Mouse (Mus musculus) kidney, adult 2 months (tissue): ENCODE measurements at regions not wholly inside any gene's neighbourhood (a gene's known extent, or its start where the extent isn't known, plus 50 kb on each side); places are given as distances from the start of the nearest gene placed in this dataset.

Source experiments
- CTCF ChIP-seq: fragments of 200-500 bp; conservative IDR thresholded peaks from 2 replicates; pipeline ENCODE4 v1.5.1; 2011; ENCODE audit warnings: low read depth, mild to moderate bottlenecking, control low read depth, low read length, moderate library complexity, mixed read lengths; ENCODE audit not compliant: insufficient read depth, insufficient read length
- POLR2A ChIP-seq: fragments of 200-500 bp; IDR thresholded peaks from one replicate; pipeline ENCODE4 v1.6.1; 2011; ENCODE audit warnings: low read depth, low read length, control low read depth

- TF ChIP-seq CTCF (no peak), POLR2A (no peak)
Observed at GRCm38 (mm10) chr9:118396425-118397053, 81.5 kb upstream of the Eomes start.
